Mouse (Mus musculus) E14TG2a.4 (cell line): ENCODE results near the gene Gm26602.

Source experiments
- CTCF ChIP-seq: conservative IDR thresholded peaks from 2 replicates; pipeline ENCODE4 v1.5.1; 2014; ENCODE audit warnings: low read length
- NANOG ChIP-seq: IDR thresholded peaks from 2 replicates; pipeline ENCODE4 v1.6.1; 2014; ENCODE audit warnings: borderline replicate concordance, low read length, mixed read lengths

- TF ChIP-seq CTCF (no peak), NANOG (no peak)
Measured at GRCm38 (mm10) chr10:79916081-79916480, 5.4 kb downstream of the Gm26602 start.
